Mouse (Mus musculus) liver, embryonic 14.5 days (tissue): ENCODE measurements around the gene Xylt1.

ENCODE experiments used
- CTCF ChIP-seq: IDR thresholded peaks from 2 replicates; pipeline ENCODE4 v1.5.1; 2016; ENCODE audit warnings: antibody characterized with exemption, low read depth, control low read depth
- EP300 ChIP-seq: IDR thresholded peaks from 2 replicates; pipeline ENCODE4 v1.6.1; 2016; ENCODE audit warnings: antibody characterized with exemption, low read depth

GRCm38 (mm10) chr7:117635584-117635983, 254.8 kb downstream of the Xylt1 start:
- TF ChIP-seq EP300: no peak
- no peak for TF ChIP-seq CTCF
